Mouse (Mus musculus): ENCODE data around the gene Tnrc6a. TPM values are rescaled to one million over a fixed set of nuclear protein-coding genes. Genes with fewer than 3 reads are reported as not detected.

Gene Tnrc6a
- polyA plus RNA-seq, 1 experiment, result 60.2 TPM

- DNase-seq (ENCODE audit: extremely low spot score in 1 of 2, low spot score in 1 of 2), result no peak
Observed at GRCm38 (mm10) chr7:123186463-123186862, 62.8 kb downstream of the Tnrc6a start.

GRCm38 (mm10) chr7:123187246-123187645 is 63.6 kb downstream of the Tnrc6a start:
- DNase-seq (ENCODE audit: extremely low spot score in 1 of 2, low spot score in 1 of 2), result no peak

DNA sequence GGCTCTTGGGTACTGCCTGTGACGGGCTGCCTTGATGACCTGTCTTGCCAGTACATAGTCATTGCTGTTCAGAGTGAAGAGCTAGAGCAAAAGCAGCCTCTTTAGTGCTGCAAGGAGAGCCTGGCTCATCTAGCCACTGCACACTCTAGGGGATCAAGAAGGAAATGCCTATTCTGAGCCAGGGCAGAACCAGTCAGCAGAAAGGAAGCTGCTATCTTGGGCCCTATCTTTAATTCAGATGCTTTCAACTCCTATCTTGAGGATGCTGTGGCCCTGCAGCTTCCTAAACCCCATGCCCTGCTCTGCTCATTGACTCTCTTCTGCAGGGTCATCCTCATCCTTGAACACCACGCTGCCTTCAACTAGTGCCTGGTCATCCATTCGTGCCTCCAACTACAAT is 64.8 kb downstream of the Tnrc6a start:
- DNase-seq (ENCODE audit: extremely low spot score in 1 of 2, low spot score in 1 of 2), result no peak

- no peak for DNase-seq (ENCODE audit: extremely low spot score in 1 of 2, low spot score in 1 of 2)
Observed at GRCm38 (mm10) chr7:123189762-123190161, 66.1 kb downstream of the Tnrc6a start.

DNA sequence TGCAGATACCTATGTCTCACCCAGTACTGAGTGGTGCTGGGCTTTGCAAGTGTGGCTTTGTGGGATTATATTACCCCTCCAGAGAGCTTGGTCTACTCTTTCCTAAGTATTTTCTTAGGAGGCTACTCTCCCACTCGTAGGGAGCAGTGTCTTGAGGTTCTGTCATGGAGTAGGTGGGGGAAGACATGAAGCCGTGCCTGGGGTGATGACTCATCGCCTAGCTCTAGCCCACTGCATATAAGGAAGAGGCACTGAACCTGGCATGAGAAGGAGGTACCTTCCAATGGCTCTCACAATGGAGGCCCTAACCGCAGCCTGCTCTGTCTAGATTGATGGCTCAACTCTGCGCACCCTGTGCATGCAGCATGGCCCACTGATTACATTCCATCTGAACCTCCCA is 68.0 kb downstream of the Tnrc6a start:
- peak in 1 of 2 experiments; percentile 48 for DNase-seq (ENCODE audit: extremely low spot score in 1 of 2, low spot score in 1 of 2)

DNA sequence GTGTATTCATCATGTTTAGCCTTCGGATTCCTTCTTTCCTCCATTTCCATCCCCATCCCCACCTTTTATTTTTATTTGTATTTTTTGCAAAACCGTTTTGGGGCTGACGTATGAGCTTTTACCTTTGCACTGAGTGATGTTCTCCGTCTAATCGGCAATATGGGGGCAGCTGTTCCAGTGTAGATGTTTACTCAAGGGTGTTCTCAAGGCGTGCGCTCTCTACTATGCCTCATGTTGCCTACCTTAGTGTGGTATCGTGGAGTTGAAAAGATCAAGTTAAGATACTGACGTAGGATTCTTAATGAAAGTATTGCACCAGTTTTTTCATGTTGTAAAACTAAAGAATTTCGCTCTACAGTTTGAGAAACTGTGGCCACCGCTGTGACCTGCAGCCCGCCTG is 69.5 kb downstream of the Tnrc6a start:
- no peak for DNase-seq (ENCODE audit: extremely low spot score in 1 of 2, low spot score in 1 of 2)

DNA sequence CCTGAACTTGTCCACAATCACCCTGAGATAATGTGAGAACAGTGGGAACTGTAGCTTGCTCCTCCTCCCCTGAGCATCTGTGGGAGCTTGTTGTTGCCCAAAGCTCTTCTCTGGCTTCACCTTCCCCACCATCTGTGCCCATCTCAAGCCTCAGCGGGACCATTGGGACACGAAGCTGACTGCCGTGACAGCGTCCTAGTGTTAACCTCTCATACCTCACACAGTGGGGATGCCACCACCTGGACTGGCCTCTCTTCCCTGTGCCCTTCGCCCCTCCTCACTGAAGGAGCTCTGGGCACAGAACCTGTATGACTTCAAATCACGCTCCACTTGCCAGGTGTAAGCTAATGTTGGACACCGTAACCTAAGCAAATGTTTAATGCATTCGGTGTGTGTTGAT is 71.0 kb downstream of the Tnrc6a start:
- DNase-seq (ENCODE audit: extremely low spot score in 1 of 2, low spot score in 1 of 2), result no peak

DNA sequence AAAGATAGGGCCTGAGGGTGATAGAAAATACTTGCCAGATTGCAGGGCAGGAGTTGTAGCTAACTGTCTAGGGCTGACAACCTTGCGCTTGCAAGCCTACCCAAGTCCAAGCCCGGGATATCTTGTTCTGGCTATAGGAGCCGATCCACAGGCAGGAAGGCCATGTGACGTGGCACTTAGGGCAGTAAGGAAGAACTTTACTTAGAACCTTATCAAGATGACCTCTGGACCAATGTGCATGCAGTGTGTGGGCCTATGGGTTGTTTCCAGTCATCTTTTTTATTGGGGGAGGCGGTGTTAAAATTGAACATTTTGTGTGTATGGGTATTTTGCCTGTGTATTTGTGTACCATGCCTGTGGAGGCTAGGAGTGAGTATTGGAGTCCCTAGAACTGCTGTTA is 72.7 kb downstream of the Tnrc6a start:
- DNase-seq (ENCODE audit: extremely low spot score in 1 of 2, low spot score in 1 of 2), result no peak

GRCm38 (mm10) chr7:123198695-123199094 is 75.0 kb downstream of the Tnrc6a start:
- no peak for DNase-seq (ENCODE audit: extremely low spot score in 1 of 2, low spot score in 1 of 2)

DNA sequence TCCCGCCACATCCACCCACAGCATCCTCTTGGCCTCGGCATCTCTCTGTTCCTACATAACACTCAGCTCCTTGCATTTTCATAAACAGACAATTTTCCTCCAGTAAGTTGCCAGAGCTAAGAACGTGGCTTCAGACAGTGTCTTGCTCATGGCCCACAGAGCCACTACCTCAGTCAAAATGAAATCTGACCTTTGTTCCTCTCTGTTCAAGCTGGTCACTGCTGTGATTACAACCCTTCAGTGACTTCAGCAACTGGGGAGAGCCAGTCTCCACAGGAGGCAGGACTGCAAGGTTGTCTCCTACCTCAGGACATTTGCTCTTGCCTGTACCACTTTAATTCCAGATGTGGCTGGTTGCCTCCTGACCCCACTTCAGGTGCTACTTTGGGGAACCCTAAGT is 75.5 kb downstream of the Tnrc6a start:
- no peak for DNase-seq (ENCODE audit: extremely low spot score in 1 of 2, low spot score in 1 of 2)

- DNase-seq (ENCODE audit: extremely low spot score in 1 of 2, low spot score in 1 of 2), result no peak
Observed at GRCm38 (mm10) chr7:123199656-123200206, 76.0 kb downstream of the Tnrc6a start.

DNA sequence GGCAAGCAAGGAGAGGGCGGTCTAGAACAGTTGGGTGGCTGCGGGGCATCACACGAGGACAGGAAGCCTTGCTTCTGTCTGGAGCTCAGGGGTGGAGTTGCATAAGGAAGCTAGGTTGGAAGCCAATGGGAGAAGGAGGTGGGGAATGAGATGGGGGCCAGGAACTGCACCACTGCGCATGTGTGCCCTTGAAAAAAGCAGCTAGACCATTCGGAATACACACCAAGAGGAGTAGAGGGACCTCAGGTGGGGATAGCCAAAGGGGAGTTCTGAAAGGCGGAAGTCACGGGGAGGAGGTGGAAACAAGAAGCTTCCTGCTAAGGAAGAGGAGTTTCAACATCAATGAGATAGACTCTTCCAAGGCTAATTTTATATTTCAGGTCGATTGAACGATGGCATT is 77.0 kb downstream of the Tnrc6a start:
- no peak for DNase-seq (ENCODE audit: extremely low spot score in 1 of 2, low spot score in 1 of 2)

GRCm38 (mm10) chr7:123205261-123205660 is 81.6 kb downstream of the Tnrc6a start:
- peak in 1 of 2 experiments; percentile 85 for DNase-seq (ENCODE audit: extremely low spot score in 1 of 2, low spot score in 1 of 2)

GRCm38 (mm10) chr7:123207561-123207960 is 83.9 kb downstream of the Tnrc6a start:
- DNase-seq (ENCODE audit: extremely low spot score in 1 of 2, low spot score in 1 of 2), result no peak

DNA sequence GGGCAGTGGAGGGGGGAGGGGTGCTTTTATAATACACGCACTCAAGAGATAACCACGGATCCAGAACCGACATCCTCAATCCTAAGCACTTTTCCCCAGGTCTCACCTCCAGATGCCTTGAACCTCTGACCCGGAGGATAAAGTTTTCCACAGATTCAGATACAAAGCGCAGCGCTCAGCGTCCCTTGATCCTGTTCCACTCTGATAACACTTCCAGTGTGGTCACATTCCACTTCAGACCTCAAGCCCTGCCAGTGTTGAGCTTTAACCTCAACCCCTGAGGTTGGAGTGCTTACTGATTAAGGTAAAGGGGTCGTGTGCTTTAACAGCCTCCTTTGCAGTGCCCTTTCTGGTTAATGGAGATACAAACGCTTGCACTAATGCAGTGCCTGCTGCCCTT is 86.2 kb downstream of the Tnrc6a start:
- no peak for DNase-seq (ENCODE audit: extremely low spot score in 1 of 2, low spot score in 1 of 2)

DNA sequence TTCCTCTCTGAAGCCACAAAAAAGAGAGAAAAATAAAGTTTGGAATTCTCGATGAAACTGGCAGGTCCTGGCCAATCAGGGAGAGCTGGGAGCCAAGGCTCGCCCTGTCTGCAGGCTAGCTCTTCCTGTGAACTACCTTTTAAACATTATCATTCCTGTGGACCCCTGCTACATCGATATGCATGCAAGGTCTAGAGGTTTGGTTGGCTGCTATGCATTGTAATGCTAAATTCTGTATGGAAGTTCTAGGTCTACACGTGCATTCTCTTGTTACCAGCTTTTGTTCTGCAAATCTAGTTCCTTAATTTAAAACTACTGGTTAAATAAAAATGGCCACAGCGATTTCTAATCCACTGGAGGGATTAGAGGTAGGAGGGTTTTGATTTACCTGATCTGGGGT is 87.8 kb downstream of the Tnrc6a start:
- no peak for DNase-seq (ENCODE audit: extremely low spot score in 1 of 2, low spot score in 1 of 2)

- no peak for DNase-seq (ENCODE audit: extremely low spot score in 1 of 2, low spot score in 1 of 2)
Observed at GRCm38 (mm10) chr7:123212316-123212715, 88.6 kb downstream of the Tnrc6a start.

DNA sequence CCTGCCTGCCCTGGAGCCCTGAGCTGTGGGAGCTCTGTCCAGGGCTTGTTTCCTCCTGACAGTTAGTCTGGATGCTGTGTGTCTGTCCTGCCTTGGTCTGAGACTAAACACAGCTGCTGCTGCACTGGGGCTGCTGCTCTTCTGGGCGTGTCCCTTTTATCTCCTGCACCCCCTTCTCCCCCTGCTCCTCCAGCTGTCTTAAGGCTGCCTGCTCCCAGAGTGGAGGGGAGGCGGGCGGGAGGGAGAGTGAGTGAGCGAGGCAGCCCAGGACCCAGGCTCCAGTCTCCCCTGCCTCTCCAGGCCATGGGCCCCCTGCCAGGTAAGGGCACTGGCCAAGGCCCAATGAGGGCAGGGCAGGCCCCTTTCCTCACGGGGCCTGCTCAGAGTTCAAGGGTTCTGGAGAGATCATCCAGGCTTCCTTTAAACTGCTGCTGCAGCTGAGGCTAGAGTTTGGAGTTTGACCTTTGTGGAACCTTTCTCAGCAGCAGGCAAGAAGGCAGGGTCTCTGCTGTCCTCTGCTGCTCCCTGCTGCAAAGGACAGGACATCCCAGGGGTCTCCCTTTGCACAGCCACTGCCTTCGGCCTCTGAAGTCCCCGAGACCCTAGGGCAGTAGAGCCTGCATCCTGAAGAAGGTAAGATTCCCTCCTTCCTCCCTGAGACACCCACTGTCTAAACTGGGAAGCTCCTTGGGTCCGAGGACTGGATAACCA is 90.8 kb downstream of the Tnrc6a start, which contains the start of gene Slc5a11:
Gene Slc5a11 (plus strand): TSS at position 416 of the 711 bp plus-strand sequence.
- DNase-seq (ENCODE audit: extremely low spot score in 1 of 2, low spot score in 1 of 2), result no peak

DNA sequence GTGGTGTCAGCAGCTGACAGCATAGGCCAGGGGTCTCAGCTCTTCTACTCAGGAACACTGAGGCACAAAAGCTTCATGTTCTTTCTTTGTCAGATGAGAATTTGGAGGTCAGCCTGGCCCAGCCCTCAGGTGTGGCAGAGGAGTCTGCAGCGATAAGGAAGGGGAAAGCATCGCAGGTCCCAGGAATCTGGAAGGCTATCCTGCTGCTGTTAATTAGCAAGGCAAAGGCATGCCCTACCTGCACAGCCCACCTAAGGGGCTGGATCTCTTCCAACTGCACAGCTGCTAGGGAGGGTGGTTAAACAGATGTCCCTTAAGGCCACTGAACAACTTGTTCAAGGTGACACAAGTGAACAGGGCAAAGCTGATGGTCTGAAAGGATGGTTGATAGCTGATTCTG is 91.5 kb downstream of the Tnrc6a start:
- no peak for DNase-seq (ENCODE audit: extremely low spot score in 1 of 2, low spot score in 1 of 2)

DNA sequence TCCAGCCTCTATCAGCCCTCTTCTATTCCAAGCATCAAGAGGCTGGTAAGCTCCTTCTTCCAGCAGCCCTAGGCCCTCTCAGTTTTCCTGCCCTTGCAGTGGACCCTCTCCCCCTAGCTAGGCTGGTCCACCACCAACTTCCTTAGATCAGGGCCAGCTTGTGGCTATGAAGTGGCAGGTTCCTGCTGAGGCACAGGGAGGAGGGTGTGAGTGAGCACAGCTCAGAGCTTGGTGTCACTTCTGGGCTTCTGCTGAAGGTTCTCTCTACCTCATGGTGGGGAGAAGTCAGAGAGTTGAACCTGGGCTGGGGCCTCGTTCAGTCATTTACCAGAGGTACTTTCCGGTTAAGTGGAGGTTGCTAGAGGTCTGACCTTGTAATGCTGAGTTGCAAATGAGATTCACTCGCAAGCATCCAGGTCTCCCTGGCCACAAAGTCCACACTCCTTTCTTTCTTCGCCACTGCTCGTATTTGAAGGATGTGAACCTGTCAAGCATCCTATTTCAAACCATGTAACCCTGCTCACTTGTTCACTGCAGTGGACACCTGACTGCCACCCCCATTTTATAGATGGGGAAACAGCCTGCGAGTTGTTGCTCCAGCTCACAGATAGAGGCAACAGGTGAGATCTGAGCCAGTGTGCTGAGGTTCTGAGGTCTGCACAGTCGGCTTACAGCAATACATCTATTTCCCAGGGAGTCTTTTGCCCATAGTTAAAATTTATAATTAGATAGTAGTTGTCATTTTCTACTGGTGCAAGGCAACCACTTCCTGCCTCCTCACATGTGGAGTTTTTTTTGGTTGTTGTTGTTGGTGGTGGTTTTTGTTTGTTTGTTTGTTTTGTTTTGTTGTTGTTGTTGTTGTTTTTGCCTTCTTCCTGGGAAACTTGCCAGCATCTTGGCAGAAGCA is 94.0 kb downstream of the Tnrc6a start:
- no peak for DNase-seq (ENCODE audit: extremely low spot score in 1 of 2, low spot score in 1 of 2)

DNA sequence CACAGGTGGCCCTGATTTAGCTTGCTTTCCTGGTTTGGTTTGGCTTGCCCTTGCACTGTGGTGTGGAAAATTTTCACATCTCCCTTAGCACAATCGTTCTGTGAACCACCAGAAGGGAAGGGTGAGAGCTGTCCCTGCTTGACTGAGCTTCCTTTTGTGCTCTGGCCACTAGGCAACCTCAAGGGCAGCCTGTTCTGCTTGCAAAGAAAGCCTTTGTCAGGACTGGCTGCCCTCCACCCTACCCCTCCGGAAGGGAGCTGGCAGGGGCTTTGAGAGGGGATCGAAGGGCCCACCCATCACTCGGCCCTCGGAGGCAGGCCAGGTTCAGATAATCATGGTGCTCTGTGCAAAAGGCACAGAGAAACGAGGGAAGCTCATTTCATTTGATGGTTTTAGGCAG is 94.9 kb downstream of the Tnrc6a start:
- DNase-seq (ENCODE audit: extremely low spot score in 1 of 2, low spot score in 1 of 2), result peak in 1 of 2 experiments; percentile 37

Measured in frontal cortex, adult 2 months (tissue).